28 mouse cellular contexts compared by ENCODE assay signal in the genomic region with DNA sequence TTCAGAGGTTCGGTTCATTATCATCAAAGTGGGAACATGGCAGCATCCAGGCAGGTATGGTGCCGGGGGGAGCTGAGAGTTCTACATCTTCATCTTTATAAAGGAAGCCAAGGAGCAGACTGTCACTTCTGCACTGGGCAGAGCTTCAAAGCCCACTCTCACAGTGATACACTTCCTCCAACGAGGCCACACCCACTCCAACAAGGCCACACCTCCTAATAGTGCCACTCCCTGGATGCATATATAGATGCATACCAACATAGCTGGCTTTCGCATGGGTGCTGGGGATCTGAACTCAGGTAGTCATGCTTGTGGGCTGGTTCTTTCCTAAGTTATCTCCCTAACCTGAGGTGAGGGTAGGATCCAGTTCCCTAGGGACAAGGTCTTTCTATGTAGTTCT. TPM values are rescaled to one million over a fixed set of nuclear protein-coding genes. Genes with fewer than 3 reads are reported as not detected.
A peak's percentile ranks its signal among the peaks of the same experiment; 100 is the strongest.
DNase-seq lines count a peak whose midpoint lies in the region; ATAC-seq and TF ChIP-seq lines count a peak whose summit lies in the region.
"Had no signal": no experiment of that assay in that cellular context is flagged by ENCODE, and none has a peak within 500 bp of the region (broad histone marks: within the 10 kb centered on the region; RNA-seq: fewer than 3 reads in every experiment).

No protein-coding gene starts in this region.

- no peak overlapping the region for H3K4me2 ChIP-seq in intestine, embryonic 16.5 days (ENCODE audit: low read depth, low read length)
- H3K4me2 ChIP-seq in intestine, embryonic 15.5 days (replicated peaks): no peak overlapping the region
- no peak overlapping the region for H3K4me2 ChIP-seq in midbrain, embryonic 16.5 days (ENCODE audit: low read length)
- no peak overlapping the region for H3K4me2 ChIP-seq in midbrain, embryonic 14.5 days (ENCODE audit: low read length)
- no peak overlapping the region for H3K4me2 ChIP-seq in intestine, postnatal 0 days (replicated peaks; ENCODE audit: low read depth)
- H3K4me2 ChIP-seq: embryonic facial prominence, embryonic 13.5 days; forebrain, embryonic 13.5 days; heart, embryonic 13.5 days; hindbrain, embryonic 14.5 days had no signal

- DNase-seq in midbrain, embryonic 14.5 days: no peak
- DNase-seq in ovary, postnatal 14 days (ENCODE audit: low spot score): no peak
- DNase-seq: adrenal gland, adult 8-10 months; adrenal gland, postnatal 25 days; cerebellum, adult 11-12 months; cerebellum, adult 8-10 months; cerebellum, postnatal 10 days; cerebellum, postnatal 36 days; embryo, embryonic 11 days; gastrocnemius, postnatal 25 days; heart, adult 2 months; heart, postnatal 14 days; heart, postnatal 4 days had no signal

- TF ChIP-seq CTCF in intestine, postnatal 0 days (IDR thresholded peaks at IDR 0.05; ENCODE audit: low read depth): no peak

- no peak overlapping the region for H3K27ac ChIP-seq in intestine, embryonic 16.5 days (ENCODE audit: low read length)
- H3K27ac ChIP-seq in intestine, embryonic 15.5 days: no peak overlapping the region
- peak overlapping the region; percentile 66 for H3K27ac ChIP-seq in midbrain, embryonic 16.5 days (ENCODE audit: low read length)
- no peak overlapping the region for H3K27ac ChIP-seq in midbrain, embryonic 14.5 days (replicated peaks; ENCODE audit: low read depth, low read length)
- H3K27ac ChIP-seq in intestine, postnatal 0 days (ENCODE audit: low read depth, low read length): no peak overlapping the region
- H3K27ac ChIP-seq: embryonic facial prominence, embryonic 10.5 days; embryonic facial prominence, embryonic 13.5 days; forebrain, embryonic 10.5 days; forebrain, embryonic 13.5 days; heart, adult 2 months; heart, embryonic 10.5 days; heart, embryonic 13.5 days; hindbrain, embryonic 14.5 days had no signal

- WGBS in intestine, embryonic 16.5 days: 82% methylated on average over 4 of the region's 4 CpGs
- 85% methylated on average over 4 of the region's 4 CpGs for WGBS in intestine, embryonic 15.5 days
- 88% methylated on average over 4 of the region's 4 CpGs for WGBS in midbrain, embryonic 16.5 days
- 84% methylated on average over 4 of the region's 4 CpGs for WGBS in midbrain, embryonic 14.5 days
- 73% methylated on average over 4 of the region's 4 CpGs for WGBS in intestine, postnatal 0 days

- no peak overlapping the region for H3K4me3 ChIP-seq in intestine, embryonic 16.5 days (ENCODE audit: low read length)
- no peak overlapping the region for H3K4me3 ChIP-seq in intestine, embryonic 15.5 days (replicated peaks)
- H3K4me3 ChIP-seq in midbrain, embryonic 16.5 days (ENCODE audit: low read depth, low read length): no peak overlapping the region
- no peak overlapping the region for H3K4me3 ChIP-seq in midbrain, embryonic 14.5 days (replicated peaks; ENCODE audit: low read depth, low read length)
- H3K4me3 ChIP-seq in intestine, postnatal 0 days (ENCODE audit: low read depth, low read length): no peak overlapping the region
- H3K4me3 ChIP-seq: embryonic facial prominence, embryonic 10.5 days; embryonic facial prominence, embryonic 13.5 days; forebrain, embryonic 10.5 days; forebrain, embryonic 13.5 days; heart, adult 2 months; heart, embryonic 10.5 days; heart, embryonic 13.5 days had no signal

- no peak overlapping the region for H3K9ac ChIP-seq in intestine, embryonic 16.5 days (ENCODE audit: low read depth, low read length)
- no peak overlapping the region for H3K9ac ChIP-seq in intestine, embryonic 15.5 days
- H3K9ac ChIP-seq in midbrain, embryonic 16.5 days (ENCODE audit: low read depth, low read length): no peak overlapping the region
- H3K9ac ChIP-seq in midbrain, embryonic 14.5 days (replicated peaks; ENCODE audit: low read length): no peak overlapping the region
- no peak overlapping the region for H3K9ac ChIP-seq in intestine, postnatal 0 days (ENCODE audit: low read depth, low read length)
- H3K9ac ChIP-seq: embryonic facial prominence, embryonic 13.5 days; forebrain, embryonic 13.5 days; heart, embryonic 13.5 days; hindbrain, embryonic 14.5 days had no signal

- H3K36me3 ChIP-seq in intestine, embryonic 16.5 days (ENCODE audit: control insufficient read depth, insufficient read depth, low read length): no peaks in the 10 kb centered on the region
- no peaks in the 10 kb centered on the region for H3K36me3 ChIP-seq in intestine, embryonic 15.5 days
- H3K36me3 ChIP-seq in midbrain, embryonic 16.5 days (ENCODE audit: control insufficient read depth, insufficient read depth, low read length): no peaks in the 10 kb centered on the region
- no peaks in the 10 kb centered on the region for H3K36me3 ChIP-seq in midbrain, embryonic 14.5 days (ENCODE audit: control insufficient read depth, insufficient read depth, low read length)
- H3K36me3 ChIP-seq in intestine, postnatal 0 days (ENCODE audit: control insufficient read depth, insufficient read depth): no peaks in the 10 kb centered on the region
- H3K36me3 ChIP-seq: embryonic facial prominence, embryonic 10.5 days; embryonic facial prominence, embryonic 13.5 days; forebrain, embryonic 10.5 days; heart, embryonic 10.5 days; heart, embryonic 13.5 days had no signal

- 0 out of 2 replicates have a peak, but pooled peaks cover 3% of the 10 kb centered on the region for H3K27me3 ChIP-seq in intestine, embryonic 16.5 days (replicated peaks; ENCODE audit: control insufficient read depth, insufficient read depth, low read length)
- H3K27me3 ChIP-seq in intestine, embryonic 15.5 days (replicated peaks): peaks cover 6% of the 10 kb centered on the region; the same call in 1 of the 2 replicates
- no peaks in the 10 kb centered on the region for H3K27me3 ChIP-seq in midbrain, embryonic 16.5 days (ENCODE audit: control insufficient read depth, insufficient read depth, low read depth, low read length)
- 0 out of 2 replicates have a peak, but pooled peaks cover 2% of the 10 kb centered on the region for H3K27me3 ChIP-seq in midbrain, embryonic 14.5 days (ENCODE audit: control insufficient read depth, insufficient read depth, low read length)
- H3K27me3 ChIP-seq in intestine, postnatal 0 days (replicated peaks; ENCODE audit: control insufficient read depth, insufficient read depth, low read length): 0 out of 2 replicates have a peak, but pooled peaks cover 4% of the 10 kb centered on the region

- 0 out of 2 replicates have a peak, but pooled peaks have one; percentile 44 for ATAC-seq in intestine, embryonic 16.5 days
- no peak for ATAC-seq in intestine, embryonic 15.5 days
- no peak; the same call in 1 of the 2 replicates for ATAC-seq in midbrain, embryonic 16.5 days
- ATAC-seq in midbrain, embryonic 14.5 days (ENCODE audit: low FRiP score, low TSS enrichment): no peak
- ATAC-seq in intestine, postnatal 0 days: 0 out of 2 replicates have a peak, but pooled peaks have one; percentile 46
- ATAC-seq: activated CD4-positive, CD25-positive, alpha-beta regulatory T cell, adult 4 months; CD4-positive, CD25-positive, alpha-beta regulatory T cell, adult 4 months; forebrain, embryonic 13.5 days had no signal

- H3K4me1 ChIP-seq in intestine, embryonic 16.5 days (ENCODE audit: control insufficient read depth, insufficient read depth, low read length): peaks cover 6% of the 10 kb centered on the region; the same call in 1 of the 2 replicates
- H3K4me1 ChIP-seq in intestine, embryonic 15.5 days (replicated peaks): 0 out of 2 replicates have a peak, but pooled peaks cover 3% of the 10 kb centered on the region
- peaks cover 17% of the 10 kb centered on the region for H3K4me1 ChIP-seq in midbrain, embryonic 16.5 days (ENCODE audit: control insufficient read depth, insufficient read depth, low read length)
- H3K4me1 ChIP-seq in midbrain, embryonic 14.5 days (ENCODE audit: control insufficient read depth, insufficient read depth, low read length): peaks cover 8% of the 10 kb centered on the region; the same call in 1 of the 2 replicates
- H3K4me1 ChIP-seq in intestine, postnatal 0 days (replicated peaks; ENCODE audit: control insufficient read depth, insufficient read depth, low read length): no peaks in the 10 kb centered on the region

- no peaks in the 10 kb centered on the region for H3K9me3 ChIP-seq in intestine, embryonic 16.5 days (ENCODE audit: control insufficient read depth, low read length)
- no peaks in the 10 kb centered on the region for H3K9me3 ChIP-seq in intestine, embryonic 15.5 days
- H3K9me3 ChIP-seq in midbrain, embryonic 16.5 days (replicated peaks; ENCODE audit: control insufficient read depth, low read length, poor library complexity, severe bottlenecking): no peaks in the 10 kb centered on the region
- no peaks in the 10 kb centered on the region for H3K9me3 ChIP-seq in midbrain, embryonic 14.5 days (ENCODE audit: control insufficient read depth, low read length)
- no peaks in the 10 kb centered on the region for H3K9me3 ChIP-seq in intestine, postnatal 0 days (ENCODE audit: control insufficient read depth)
- H3K9me3 ChIP-seq: embryonic facial prominence, embryonic 10.5 days; embryonic facial prominence, embryonic 13.5 days; forebrain, embryonic 10.5 days; forebrain, embryonic 13.5 days had no signal

RNA-seq across cellular contexts. Expression of gene Mul1, which starts 16.6 kb away (rescaled TPM):
- polyA plus RNA-seq in intestine, embryonic 16.5 days (2015; fragmentation: Nextera tagmentation; extraction: Ambion mirVana): 32.7 and 35.3 TPM in 2 replicates
- 24.9 and 25.7 TPM in 2 replicates for polyA plus RNA-seq in intestine, embryonic 15.5 days (2015; fragmentation: Nextera tagmentation; extraction: Ambion mirVana)
- polyA plus RNA-seq in midbrain, embryonic 16.5 days (2015; fragmentation: Nextera tagmentation; extraction: Ambion mirVana): 18.3 and 20.1 TPM in 2 replicates
- 22.8 and 23.8 TPM in 2 replicates for polyA plus RNA-seq in midbrain, embryonic 14.5 days (2014; fragmentation: Nextera tagmentation; extraction: Ambion mirVana)
- polyA plus RNA-seq in intestine, postnatal 0 days (2015; fragmentation: Nextera tagmentation; extraction: Ambion mirVana): 34.7 and 35.0 TPM in 2 replicates

RNA-seq across cellular contexts. Expression of gene Fam43b, which starts 21.6 kb away (rescaled TPM):
- not detected in 2 replicates for polyA plus RNA-seq in intestine, embryonic 16.5 days (2015; fragmentation: Nextera tagmentation; extraction: Ambion mirVana)
- polyA plus RNA-seq in intestine, embryonic 15.5 days (2015; fragmentation: Nextera tagmentation; extraction: Ambion mirVana): 0.05 TPM in 1 of 2 replicates, not detected in the other
- 11.5 and 15.9 TPM in 2 replicates for polyA plus RNA-seq in midbrain, embryonic 16.5 days (2015; fragmentation: Nextera tagmentation; extraction: Ambion mirVana)
- 5.4 and 6.7 TPM in 2 replicates for polyA plus RNA-seq in midbrain, embryonic 14.5 days (2014; fragmentation: Nextera tagmentation; extraction: Ambion mirVana)
- not detected in 2 replicates for polyA plus RNA-seq in intestine, postnatal 0 days (2015; fragmentation: Nextera tagmentation; extraction: Ambion mirVana)
- polyA plus RNA-seq: activated CD4-positive, CD25-positive, alpha-beta regulatory T cell, adult 4 months; C2C12; CD4-positive, CD25-positive, alpha-beta regulatory T cell, adult 4 months; embryonic facial prominence, embryonic 10.5 days; forebrain, embryonic 10.5 days; heart, adult 2 months; heart, embryonic 13.5 days; hindbrain, embryonic 11.5 days had no signal

RNA-seq across cellular contexts. Expression of gene Camk2n1, which starts 36.2 kb away (rescaled TPM):
- polyA plus RNA-seq in intestine, embryonic 16.5 days (2015; fragmentation: Nextera tagmentation; extraction: Ambion mirVana): 3.5 and 3.6 TPM in 2 replicates
- 4.8 and 5.5 TPM in 2 replicates for polyA plus RNA-seq in intestine, embryonic 15.5 days (2015; fragmentation: Nextera tagmentation; extraction: Ambion mirVana)
- polyA plus RNA-seq in midbrain, embryonic 16.5 days (2015; fragmentation: Nextera tagmentation; extraction: Ambion mirVana): 18.2 and 18.7 TPM in 2 replicates
- polyA plus RNA-seq in midbrain, embryonic 14.5 days (2014; fragmentation: Nextera tagmentation; extraction: Ambion mirVana): 15.4 and 20.5 TPM in 2 replicates
- 10.9 and 12.2 TPM in 2 replicates for polyA plus RNA-seq in intestine, postnatal 0 days (2015; fragmentation: Nextera tagmentation; extraction: Ambion mirVana)

RNA-seq across cellular contexts. Expression of gene Cda, which starts 50.1 kb away (rescaled TPM):
- polyA plus RNA-seq in intestine, embryonic 16.5 days (2015; fragmentation: Nextera tagmentation; extraction: Ambion mirVana): 39.2 and 42.4 TPM in 2 replicates
- 26.5 and 30.5 TPM in 2 replicates for polyA plus RNA-seq in intestine, embryonic 15.5 days (2015; fragmentation: Nextera tagmentation; extraction: Ambion mirVana)
- 4.4 and 4.8 TPM in 2 replicates for polyA plus RNA-seq in midbrain, embryonic 16.5 days (2015; fragmentation: Nextera tagmentation; extraction: Ambion mirVana)
- polyA plus RNA-seq in midbrain, embryonic 14.5 days (2014; fragmentation: Nextera tagmentation; extraction: Ambion mirVana): 2.4 and 4.6 TPM in 2 replicates
- polyA plus RNA-seq in intestine, postnatal 0 days (2015; fragmentation: Nextera tagmentation; extraction: Ambion mirVana): 37.5 and 41.7 TPM in 2 replicates
- polyA plus RNA-seq: activated CD4-positive, CD25-positive, alpha-beta regulatory T cell, adult 4 months; CD4-positive, CD25-positive, alpha-beta regulatory T cell, adult 4 months had no signal

Comparison
In these comparisons a context has a peak if more than half of its experiments do, and no peak if none do; other contexts are left out.
1. ATAC-seq: peak in intestine, embryonic 16.5 days (single experiment) and intestine, postnatal 0 days (single experiment); none in intestine, embryonic 15.5 days (single experiment), midbrain, embryonic 16.5 days (single experiment) and midbrain, embryonic 14.5 days (single experiment).